Mouse (Mus musculus): ENCODE measurements around the gene Gm29427.

Gm29427 gene

DNA sequence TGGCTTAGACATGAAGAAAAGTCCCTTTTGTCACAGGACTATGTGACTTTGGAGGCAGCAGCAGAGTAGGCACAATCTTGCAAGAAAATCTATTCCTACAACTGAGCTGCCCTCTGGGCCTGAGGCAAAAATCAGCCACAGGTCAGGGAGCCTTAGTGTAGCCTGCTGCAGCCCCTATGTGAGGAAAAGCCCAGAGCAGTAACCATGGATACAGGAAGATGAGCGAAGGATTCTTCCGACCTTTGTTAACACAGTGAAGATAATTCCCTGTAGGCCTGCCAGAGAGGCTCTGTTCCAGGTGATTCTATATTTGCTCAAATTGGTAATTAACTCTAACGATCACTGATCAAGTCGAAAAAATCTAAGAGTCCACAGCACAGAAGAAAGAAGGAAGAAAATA lies 71.5 kb downstream of the Gm29427 start:
- no peak for DNase-seq

DNA sequence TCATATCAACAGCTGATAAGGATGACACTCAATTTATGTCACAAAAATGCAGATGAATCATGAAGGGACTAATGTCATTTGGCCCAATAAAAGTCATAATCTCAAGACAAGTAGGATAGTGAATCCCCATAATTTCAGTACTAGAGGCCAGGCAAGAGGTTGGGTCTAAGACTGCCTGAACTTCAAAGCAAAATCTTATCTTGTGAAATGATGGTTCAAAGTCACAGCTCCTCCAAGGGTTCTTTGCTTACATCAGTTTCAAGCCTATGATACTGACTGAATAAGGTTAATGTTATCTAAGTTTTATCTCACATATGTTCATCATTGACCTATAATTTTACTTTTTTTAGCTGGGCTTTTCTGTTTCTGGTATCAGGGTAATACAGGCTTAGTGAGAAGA lies 74.6 kb downstream of the Gm29427 start:
- no peak for DNase-seq

DNA sequence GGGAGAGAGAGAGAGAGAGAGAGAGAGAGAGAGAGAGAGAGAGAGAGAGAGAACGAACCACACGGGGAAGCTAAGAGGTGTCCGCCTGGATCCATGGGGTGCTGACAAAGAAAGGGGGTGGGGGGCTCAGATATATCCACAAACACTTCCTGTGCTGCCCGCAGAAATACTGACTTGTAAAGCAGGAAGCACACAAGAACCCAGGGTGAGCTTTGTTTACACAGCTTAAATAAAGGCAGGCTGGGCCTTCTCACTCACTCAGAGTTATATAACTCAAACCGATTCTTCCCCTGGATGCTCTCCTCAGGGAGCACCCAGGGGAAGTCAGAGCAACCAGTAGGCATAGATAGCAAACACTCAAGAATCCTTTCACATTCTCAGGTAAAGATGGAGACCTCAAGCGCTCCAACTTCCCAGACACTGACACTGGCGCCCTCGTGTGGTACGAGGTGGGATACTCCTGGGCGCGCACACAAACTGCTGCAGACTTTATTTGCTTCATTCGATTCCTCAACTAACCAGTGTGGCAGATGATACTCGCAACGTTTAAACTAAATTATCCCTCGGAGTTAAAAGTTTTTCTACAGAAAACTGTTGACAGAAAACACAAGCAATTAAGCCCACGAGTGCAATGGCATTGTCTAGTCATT lies 81.7 kb downstream of the Gm29427 start:
- peak; percentile 85 to 89 for DNase-seq

DNA sequence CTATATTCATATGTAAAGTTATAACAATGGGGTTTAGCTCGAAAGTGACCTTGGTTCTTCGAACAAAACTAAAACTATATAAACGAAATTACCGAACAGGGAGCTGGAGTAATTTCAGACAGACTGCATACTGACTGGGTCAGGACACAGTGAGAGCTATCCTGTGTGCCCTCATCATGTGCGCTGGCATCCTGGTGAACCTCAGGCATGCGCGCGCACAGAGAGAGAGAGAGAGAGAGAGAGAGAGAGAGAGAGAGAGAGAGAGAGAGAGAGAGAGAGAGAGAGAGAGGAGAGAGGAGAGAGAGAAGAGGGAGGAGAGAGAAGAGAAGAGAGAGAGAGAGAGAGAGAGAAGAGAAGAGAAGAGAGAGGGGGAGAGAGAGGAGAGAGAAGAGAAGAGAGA lies 82.3 kb downstream of the Gm29427 start:
- peak; percentile 25 to 60 for DNase-seq

DNA sequence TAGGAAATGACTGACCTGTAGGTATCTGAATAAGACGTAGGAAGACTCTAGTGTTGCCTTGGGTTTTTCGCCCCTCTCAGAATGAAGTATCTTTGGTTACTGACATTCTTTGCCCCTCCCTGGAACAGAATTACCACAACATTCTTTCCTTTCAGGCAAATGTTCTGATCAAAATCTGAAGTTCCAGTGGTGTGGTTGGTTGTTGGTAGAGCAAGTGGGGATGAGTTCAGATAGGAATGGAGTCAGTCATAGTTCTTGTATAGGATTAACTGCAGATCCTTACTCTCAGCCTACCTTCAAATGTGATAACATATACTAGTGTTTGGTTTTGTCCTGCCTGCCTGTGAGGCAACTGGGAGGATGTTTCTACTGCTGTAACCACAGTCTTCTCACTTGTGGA lies 86.1 kb downstream of the Gm29427 start, which contains the start of gene Zp3r:
Gene Zp3r (minus strand): TSS at position 101 of the 400 bp plus-strand sequence.
- peak in 1 of 2 experiments; percentile 8 for DNase-seq
